Mouse (Mus musculus): ENCODE data around the gene Slc8a1. TPM values are rescaled to one million over a fixed set of nuclear protein-coding genes. Genes with fewer than 3 reads are reported as not detected.
A peak's percentile ranks its signal among the peaks of the same experiment; 100 is the strongest.

Slc8a1 gene
- polyA plus RNA-seq, 1 experiment from 2014 or later: 148 TPM

- WGBS (ENCODE audit: insufficient replicate concordance): 81% methylated on average over 5 of the region's 5 CpGs
- Histone ChIP-seq H3K9me3 (replicated peaks; ENCODE audit: control insufficient read depth, low read length) (no peaks in the 10 kb centered on the region), H3K4me3 (ENCODE audit: low read depth, low read length) (no peak overlapping the region), H3K4me1 (ENCODE audit: control insufficient read depth, insufficient read depth, low read length) (peaks cover 14% of the 10 kb centered on the region), H3K27ac (ENCODE audit: low read depth, low read length) (no peak overlapping the region), H3K36me3 (ENCODE audit: control insufficient read depth, insufficient read depth, low read length) (no peaks in the 10 kb centered on the region), H3K27me3 (ENCODE audit: control insufficient read depth, insufficient read depth, low read length) (no peaks in the 10 kb centered on the region), H3K4me2 (no peak overlapping the region), H3K9ac (ENCODE audit: low read depth, low read length) (no peak overlapping the region)
- no peak for ATAC-seq (replicated peaks; ENCODE audit: insufficient number of reproducible peaks, low FRiP score, low TSS enrichment)
Measured at GRCm38 (mm10) chr17:81546012-81546411, 192.2 kb downstream of the Slc8a1 start.

- H3K27ac ChIP-seq (ENCODE audit: low read depth, low read length): no peak overlapping the region
- 78% methylated on average over 3 of the region's 3 CpGs for WGBS (ENCODE audit: insufficient replicate concordance)
- H3K9ac ChIP-seq (ENCODE audit: low read depth, low read length): no peak overlapping the region
- no peaks in the 10 kb centered on the region for H3K9me3 ChIP-seq (replicated peaks; ENCODE audit: control insufficient read depth, low read length)
- no peak for ATAC-seq (replicated peaks; ENCODE audit: insufficient number of reproducible peaks, low FRiP score, low TSS enrichment)
- no peaks in the 10 kb centered on the region for H3K36me3 ChIP-seq (ENCODE audit: control insufficient read depth, insufficient read depth, low read length)
- no peaks in the 10 kb centered on the region for H3K27me3 ChIP-seq (ENCODE audit: control insufficient read depth, insufficient read depth, low read length)
- H3K4me1 ChIP-seq (ENCODE audit: control insufficient read depth, insufficient read depth, low read length): peaks cover 18% of the 10 kb centered on the region
- H3K4me2 ChIP-seq: no peak overlapping the region
- no peak overlapping the region for H3K4me3 ChIP-seq (ENCODE audit: low read depth, low read length)
Measured at GRCm38 (mm10) chr17:81544926-81545325, 193.3 kb downstream of the Slc8a1 start.

- H3K4me1 ChIP-seq (ENCODE audit: control insufficient read depth, insufficient read depth, low read length): peaks cover 38% of the 10 kb centered on the region
- no peaks in the 10 kb centered on the region for H3K9me3 ChIP-seq (replicated peaks; ENCODE audit: control insufficient read depth, low read length)
- WGBS (ENCODE audit: insufficient replicate concordance): 81% methylated on average over 12 of the region's 12 CpGs
- no peak overlapping the region for H3K4me3 ChIP-seq (ENCODE audit: low read depth, low read length)
- no peak overlapping the region for H3K27ac ChIP-seq (ENCODE audit: low read depth, low read length)
- no peak for ATAC-seq (replicated peaks; ENCODE audit: insufficient number of reproducible peaks, low FRiP score, low TSS enrichment)
- no peaks in the 10 kb centered on the region for H3K36me3 ChIP-seq (ENCODE audit: control insufficient read depth, insufficient read depth, low read length)
- no peak overlapping the region for H3K4me2 ChIP-seq
- no peak overlapping the region for H3K9ac ChIP-seq (ENCODE audit: low read depth, low read length)
- no peaks in the 10 kb centered on the region for H3K27me3 ChIP-seq (ENCODE audit: control insufficient read depth, insufficient read depth, low read length)
Measured at GRCm38 (mm10) chr17:81542313-81543185, 195.6 kb downstream of the Slc8a1 start.

GRCm38 (mm10) chr17:81538163-81539160, 199.7 kb downstream of the Slc8a1 start:
- no peak overlapping the region for H3K9ac ChIP-seq (ENCODE audit: low read depth, low read length)
- H3K36me3 ChIP-seq (ENCODE audit: control insufficient read depth, insufficient read depth, low read length): no peaks in the 10 kb centered on the region
- no peak for ATAC-seq (replicated peaks; ENCODE audit: insufficient number of reproducible peaks, low FRiP score, low TSS enrichment)
- no peak overlapping the region; the same call in 1 of the 2 replicates for H3K4me2 ChIP-seq
- 43% methylated on average over 9 of the region's 9 CpGs for WGBS (ENCODE audit: insufficient replicate concordance)
- peak overlapping the region; percentile 62 for H3K27ac ChIP-seq (ENCODE audit: low read depth, low read length)
- H3K27me3 ChIP-seq (ENCODE audit: control insufficient read depth, insufficient read depth, low read length): no peaks in the 10 kb centered on the region
- no peak overlapping the region for H3K4me3 ChIP-seq (ENCODE audit: low read depth, low read length)
- H3K9me3 ChIP-seq (replicated peaks; ENCODE audit: control insufficient read depth, low read length): no peaks in the 10 kb centered on the region
- H3K4me1 ChIP-seq (ENCODE audit: control insufficient read depth, insufficient read depth, low read length): peaks cover 30% of the 10 kb centered on the region

GRCm38 (mm10) chr17:81536093-81536492, 202.1 kb downstream of the Slc8a1 start:
- 83% methylated on average over 3 of the region's 3 CpGs for WGBS (ENCODE audit: insufficient replicate concordance)
- H3K9ac ChIP-seq (ENCODE audit: low read depth, low read length): no peak overlapping the region
- peaks cover 25% of the 10 kb centered on the region for H3K4me1 ChIP-seq (ENCODE audit: control insufficient read depth, insufficient read depth, low read length)

GRCm38 (mm10) chr17:81529849-81530248, 208.3 kb downstream of the Slc8a1 start:
- Histone ChIP-seq H3K9me3 (replicated peaks; ENCODE audit: control insufficient read depth, low read length) (no peaks in the 10 kb centered on the region), H3K4me1 (ENCODE audit: control insufficient read depth, insufficient read depth, low read length) (no peaks in the 10 kb centered on the region), H3K27me3 (ENCODE audit: control insufficient read depth, insufficient read depth, low read length) (no peaks in the 10 kb centered on the region), H3K27ac (ENCODE audit: low read depth, low read length) (no peak overlapping the region), H3K4me2 (no peak overlapping the region), H3K9ac (ENCODE audit: low read depth, low read length) (no peak overlapping the region), H3K4me3 (ENCODE audit: low read depth, low read length) (no peak overlapping the region), H3K36me3 (ENCODE audit: control insufficient read depth, insufficient read depth, low read length) (no peaks in the 10 kb centered on the region)
- no peak for ATAC-seq (replicated peaks; ENCODE audit: insufficient number of reproducible peaks, low FRiP score, low TSS enrichment)
- WGBS (ENCODE audit: insufficient replicate concordance): 71% methylated on average over 2 of the region's 2 CpGs

More at GRCm38 (mm10) chr17:81536093-81536492, 202.1 kb downstream of the Slc8a1 start:
- H3K4me3 ChIP-seq (ENCODE audit: low read depth, low read length): no peak overlapping the region
- no peak overlapping the region for H3K4me2 ChIP-seq
- H3K27ac ChIP-seq (ENCODE audit: low read depth, low read length): no peak overlapping the region
- ATAC-seq (replicated peaks; ENCODE audit: insufficient number of reproducible peaks, low FRiP score, low TSS enrichment): no peak
- H3K27me3 ChIP-seq (ENCODE audit: control insufficient read depth, insufficient read depth, low read length): no peaks in the 10 kb centered on the region
- H3K9me3 ChIP-seq (replicated peaks; ENCODE audit: control insufficient read depth, low read length): no peaks in the 10 kb centered on the region
- H3K36me3 ChIP-seq (ENCODE audit: control insufficient read depth, insufficient read depth, low read length): no peaks in the 10 kb centered on the region

GRCm38 (mm10) chr17:81528940-81529339, 209.2 kb downstream of the Slc8a1 start:
- no peaks in the 10 kb centered on the region for H3K4me1 ChIP-seq (ENCODE audit: control insufficient read depth, insufficient read depth, low read length)
- 79% methylated on average over 4 of the region's 4 CpGs for WGBS (ENCODE audit: insufficient replicate concordance)
- no peak overlapping the region for H3K27ac ChIP-seq (ENCODE audit: low read depth, low read length)
- no peak for ATAC-seq (replicated peaks; ENCODE audit: insufficient number of reproducible peaks, low FRiP score, low TSS enrichment)
- H3K9me3 ChIP-seq (replicated peaks; ENCODE audit: control insufficient read depth, low read length): no peaks in the 10 kb centered on the region
- H3K27me3 ChIP-seq (ENCODE audit: control insufficient read depth, insufficient read depth, low read length): no peaks in the 10 kb centered on the region
- no peak overlapping the region for H3K4me3 ChIP-seq (ENCODE audit: low read depth, low read length)
- no peak overlapping the region for H3K4me2 ChIP-seq
- H3K36me3 ChIP-seq (ENCODE audit: control insufficient read depth, insufficient read depth, low read length): no peaks in the 10 kb centered on the region
- H3K9ac ChIP-seq (ENCODE audit: low read depth, low read length): no peak overlapping the region

- Histone ChIP-seq H3K27ac (ENCODE audit: low read depth, low read length) (no peak overlapping the region), H3K4me2 (no peak overlapping the region), H3K9me3 (replicated peaks; ENCODE audit: control insufficient read depth, low read length) (no peaks in the 10 kb centered on the region), H3K9ac (ENCODE audit: low read depth, low read length) (no peak overlapping the region), H3K36me3 (ENCODE audit: control insufficient read depth, insufficient read depth, low read length) (no peaks in the 10 kb centered on the region), H3K27me3 (ENCODE audit: control insufficient read depth, insufficient read depth, low read length) (no peaks in the 10 kb centered on the region), H3K4me3 (ENCODE audit: low read depth, low read length) (no peak overlapping the region), H3K4me1 (ENCODE audit: control insufficient read depth, insufficient read depth, low read length) (no peaks in the 10 kb centered on the region; the same call in 1 of the 2 replicates)
- 79% methylated on average over 3 of the region's 3 CpGs for WGBS (ENCODE audit: insufficient replicate concordance)
- no peak for ATAC-seq (replicated peaks; ENCODE audit: insufficient number of reproducible peaks, low FRiP score, low TSS enrichment)
Measured at GRCm38 (mm10) chr17:81526463-81526862, 211.7 kb downstream of the Slc8a1 start.

All from heart, embryonic 11.5 days (tissue).